8 mouse cellular contexts compared by ENCODE assay signal in genomic region chr9:57433097-57434032, GRCm38 (mm10). TPM values are rescaled to one million over a fixed set of nuclear protein-coding genes. Genes with fewer than 3 reads are reported as not detected.
A peak's percentile ranks its signal among the peaks of the same experiment; 100 is the strongest.
DNase-seq lines count a peak whose midpoint lies in the region; ATAC-seq and TF ChIP-seq lines count a peak whose summit lies in the region.

No protein-coding gene starts in this region.

- no peak; the same call in 1 of the 2 replicates for ATAC-seq in G1E (ENCODE audit: extremely low read depth, insufficient number of reproducible peaks, low FRiP score, poor library complexity, severe bottlenecking)
- ATAC-seq in forebrain, postnatal 0 days: peak; percentile 89
- peak; percentile 78 for ATAC-seq in neutrophil, adult 5-6 weeks (ENCODE audit: extremely low read depth, insufficient number of reproducible peaks, low FRiP score, poor library complexity, severe bottlenecking)

- H3K4me1 ChIP-seq in G1E (ENCODE audit: insufficient read depth, low read depth, low read length): peaks cover 36% of the 10 kb centered on the region
- peaks cover 23% of the 10 kb centered on the region for H3K4me1 ChIP-seq in cerebellum, adult 2 months (ENCODE audit: control insufficient read depth, insufficient read depth, low read length)
- no peaks in the 10 kb centered on the region for H3K4me1 ChIP-seq in forebrain, postnatal 0 days (ENCODE audit: insufficient read depth)
- peaks cover 5% of the 10 kb centered on the region for H3K4me1 ChIP-seq in lung, adult 2 months (ENCODE audit: control insufficient read depth, insufficient read depth, low read length)

- TF ChIP-seq CTCF in G1E (IDR thresholded peaks at IDR 0.05; ENCODE audit: low read depth, low read length): peak; percentile 88
- peak; percentile 89 for TF ChIP-seq CTCF in cerebellum, adult 2 months (IDR thresholded peaks at IDR 0.05; ENCODE audit: borderline replicate concordance, insufficient read depth, low read depth, low read length)
- peak; percentile 88 for TF ChIP-seq CTCF in forebrain, postnatal 0 days (IDR thresholded peaks at IDR 0.05; ENCODE audit: low read depth)
- TF ChIP-seq CTCF in layer of hippocampus, adult 2 months (conservative IDR thresholded peaks at IDR 0.05): peak; percentile 97
- peak; percentile 88 for TF ChIP-seq CTCF in lung, adult 2 months (IDR thresholded peaks at IDR 0.05; ENCODE audit: insufficient read depth, low read length)

- H3K4me2 ChIP-seq in forebrain, postnatal 0 days (ENCODE audit: low read depth): no peak overlapping the region

- H3K27ac ChIP-seq in cerebellum, adult 2 months (ENCODE audit: insufficient read depth, low read length): 0 out of 2 replicates have a peak overlapping the region, but pooled peaks have one; percentile 14
- H3K27ac ChIP-seq in forebrain, postnatal 0 days (ENCODE audit: low read depth, low read length): no peak overlapping the region
- peak overlapping the region; percentile 90 for H3K27ac ChIP-seq in layer of hippocampus, adult 2 months

- no peaks in the 10 kb centered on the region for H3K27me3 ChIP-seq in G1E (ENCODE audit: insufficient read depth, low read length)
- H3K27me3 ChIP-seq in cerebellum, adult 2 months (ENCODE audit: control insufficient read depth, insufficient read depth, low read length): no peaks in the 10 kb centered on the region
- H3K27me3 ChIP-seq in forebrain, postnatal 0 days (ENCODE audit: insufficient read depth, low read length): no peaks in the 10 kb centered on the region

- intact Hi-C loops in heart, postnatal 36 days (cut with DNase I): loop anchor here (1.0 kb wide), 3 partner anchors 12 to 224 kb away; no protein-coding TSS in a partner anchor

- peak; percentile 71 for DNase-seq in G1E (ENCODE audit: low spot score)
- DNase-seq in cerebellum, adult 2 months: peak; percentile 81 to 83
- DNase-seq in forebrain, postnatal 0 days: peak; percentile 86
- DNase-seq in heart, postnatal 36 days: peak; percentile 84
- peak; percentile 80 to 85 for DNase-seq in layer of hippocampus, adult 2 months (ENCODE audit: low spot score in 2 of 2)
- peak; percentile 61 for DNase-seq in lung, adult 2 months
- peak; percentile 86 for DNase-seq in testis, postnatal 14 days (ENCODE audit: low spot score)

- H3K36me3 ChIP-seq in G1E (replicated peaks): peaks cover 90% of the 10 kb centered on the region
- H3K36me3 ChIP-seq in forebrain, postnatal 0 days (ENCODE audit: insufficient read depth): no peaks in the 10 kb centered on the region

- no peaks in the 10 kb centered on the region for H3K9me3 ChIP-seq in G1E (replicated peaks)
- no peaks in the 10 kb centered on the region for H3K9me3 ChIP-seq in forebrain, postnatal 0 days (ENCODE audit: low read length)

- WGBS in cerebellum, adult 2 months: 2% methylated on average over 11 of the region's 11 CpGs
- WGBS in forebrain, postnatal 0 days: 18% methylated on average over 11 of the region's 11 CpGs
- 11% methylated on average over 11 of the region's 11 CpGs for WGBS in lung, adult 2 months

- H3K4me3 ChIP-seq in G1E (ENCODE audit: low read depth, low read length): peak overlapping the region; percentile 41; the same call in 1 of the 2 replicates
- H3K4me3 ChIP-seq in cerebellum, adult 2 months (replicated peaks; ENCODE audit: insufficient read depth, low read depth, low read length): no peak overlapping the region
- no peak overlapping the region for H3K4me3 ChIP-seq in forebrain, postnatal 0 days (ENCODE audit: low read depth, low read length)
- no peak overlapping the region for H3K4me3 ChIP-seq in layer of hippocampus, adult 2 months
- H3K4me3 ChIP-seq in lung, adult 2 months (replicated peaks; ENCODE audit: extremely low read depth, low read depth, low read length): no peak overlapping the region

- no peak for TF ChIP-seq POLR2A in cerebellum, adult 2 months (IDR thresholded peaks at IDR 0.05; ENCODE audit: borderline replicate concordance, insufficient read depth, low read length)
- no peak for TF ChIP-seq POLR2A in lung, adult 2 months (IDR thresholded peaks at IDR 0.05; ENCODE audit: borderline replicate concordance, extremely low read depth, low read depth, low read length)

- no peak overlapping the region for H3K9ac ChIP-seq in forebrain, postnatal 0 days

RNA-seq across cellular contexts. Expression of gene Ppcdc, which starts 6.6 kb away (rescaled TPM):
- total RNA-seq in G1E (2014; fragmentation: Nextera tagmentation): 55.0 and 58.6 TPM in 2 replicates
- 26.0 and 29.9 TPM in 2 replicates for total RNA-seq in G1E (2017)
- polyA plus RNA-seq in G1E (2012): 3.0 and 8.5 TPM in 2 replicates
- 20.2 and 21.2 TPM in 2 replicates for polyA plus RNA-seq in cerebellum, adult 2 months (2012; rRNA removed)
- 16.2 and 20.5 TPM in 2 replicates for total RNA-seq in forebrain, postnatal 0 days (2014; rRNA removed)
- polyA plus RNA-seq in forebrain, postnatal 0 days (2015; fragmentation: Nextera tagmentation; extraction: Ambion mirVana): 14.9 and 18.3 TPM in 2 replicates
- total RNA-seq in heart, postnatal 36 days (2021): 1 to 10 TPM; 8.2 to 8.8 TPM
- 10 to 100 TPM; 16.5 to 16.9 TPM for total RNA-seq in layer of hippocampus, adult 2 months (2021)
- polyA plus RNA-seq in lung, adult 2 months (2012; rRNA removed): 30.8 and 36.1 TPM in 2 replicates
- total RNA-seq in neutrophil, adult 5-6 weeks (2017): 63.6 and 70.3 TPM in 2 replicates

RNA-seq across cellular contexts. Expression of gene Scamp5, which starts 34.5 kb away (rescaled TPM):
- total RNA-seq in G1E (2014; fragmentation: Nextera tagmentation) (not detected in 2 replicates), G1E (2017) (0.22 and 0.29 TPM in 2 replicates)
- polyA plus RNA-seq in G1E (2012): 0.21 and 0.22 TPM in 2 replicates
- 353 and 360 TPM in 2 replicates for polyA plus RNA-seq in cerebellum, adult 2 months (2012; rRNA removed)
- total RNA-seq in forebrain, postnatal 0 days (2014; rRNA removed): 252 and 282 TPM in 2 replicates
- polyA plus RNA-seq in forebrain, postnatal 0 days (2015; fragmentation: Nextera tagmentation; extraction: Ambion mirVana): 167 and 175 TPM in 2 replicates
- total RNA-seq in heart, postnatal 36 days (2021): 1 to 10 TPM; 5.4 to 6.4 TPM
- total RNA-seq in layer of hippocampus, adult 2 months (2021): 100 to 1,000 TPM; 365 to 385 TPM
- 10.9 and 12.0 TPM in 2 replicates for polyA plus RNA-seq in lung, adult 2 months (2012; rRNA removed)
- total RNA-seq in neutrophil, adult 5-6 weeks (2017): not detected in 2 replicates

Comparison
In these comparisons a context has a peak if more than half of its experiments do, and no peak if none do; other contexts are left out.
1. RNA of gene Scamp5, which starts 34.5 kb away (total RNA-seq): 365 to 385 TPM in layer of hippocampus, adult 2 months and 252 to 282 TPM in forebrain, postnatal 0 days; 5.4 to 6.4 TPM in heart, postnatal 36 days, 0.22 to 0.29 TPM in G1E and not detected in neutrophil, adult 5-6 weeks; every median in the first group is over 10 times any median in the second.
2. Peak in every context shown above with its lines, with median percentiles within 50 percentile points of each other: DNase-seq and CTCF ChIP-seq.